Mouse (Mus musculus): ENCODE data around the gene Sash1. TPM values are rescaled to one million over a fixed set of nuclear protein-coding genes. Genes with fewer than 3 reads are reported as not detected.

Sash1 gene
- polyA plus RNA-seq (2015; fragmentation: Nextera tagmentation; extraction: Ambion mirVana) = 1.3 TPM in 2 replicates

- no peaks in the 10 kb centered on the region for H3K9me3 ChIP-seq (ENCODE audit: control insufficient read depth, low read length)
- peak within 1 kb of the TSS; percentile 89 for H3K4me2 ChIP-seq (ENCODE audit: low read length)
- H3K36me3 ChIP-seq (ENCODE audit: control insufficient read depth, insufficient read depth) = no peaks in the 10 kb centered on the region
- ATAC-seq = peak; percentile 94
- peak within 1 kb of the TSS; percentile 69 for H3K4me3 ChIP-seq (replicated peaks; ENCODE audit: low read length)
- 1% methylated on average over 76 of the region's 80 CpGs for WGBS
- H3K9ac ChIP-seq (replicated peaks; ENCODE audit: low read depth, low read length) = peak within 1 kb of the TSS; percentile 58
- H3K27ac ChIP-seq (ENCODE audit: low read length) = peak within 1 kb of the TSS; percentile 81
- peaks cover 8% of the 10 kb centered on the region; the same call in 1 of the 2 replicates for H3K27me3 ChIP-seq (replicated peaks; ENCODE audit: control insufficient read depth, insufficient read depth, low read length)
- H3K4me1 ChIP-seq (replicated peaks; ENCODE audit: control insufficient read depth, insufficient read depth, low read length) = peaks cover 12% of the 10 kb centered on the region
Observed at GRCm38 (mm10) chr10:8885630-8886527, at the start of gene Sash1. TSS of gene Sash1 (minus strand) at chr10:8886070.

GRCm38 (mm10) chr10:8935601-8936000 is 49.7 kb upstream of the Sash1 start:
- Histone ChIP-seq H3K27me3 (replicated peaks; ENCODE audit: control insufficient read depth, insufficient read depth, low read length) (0 out of 2 replicates have a peak, but pooled peaks cover 5% of the 10 kb centered on the region), H3K9ac (replicated peaks; ENCODE audit: low read depth, low read length) (no peak overlapping the region), H3K4me1 (replicated peaks; ENCODE audit: control insufficient read depth, insufficient read depth, low read length) (no peaks in the 10 kb centered on the region), H3K27ac (ENCODE audit: low read length) (no peak overlapping the region), H3K4me3 (replicated peaks; ENCODE audit: low read length) (no peak overlapping the region), H3K9me3 (ENCODE audit: control insufficient read depth, low read length) (no peaks in the 10 kb centered on the region), H3K36me3 (ENCODE audit: control insufficient read depth, insufficient read depth) (no peaks in the 10 kb centered on the region), H3K4me2 (ENCODE audit: low read length) (no peak overlapping the region)
- WGBS = 82% methylated on average over 4 of the region's 4 CpGs
- ATAC-seq = no peak

GRCm38 (mm10) chr10:8933451-8934372 is 47.8 kb upstream of the Sash1 start:
- Histone ChIP-seq H3K36me3 (ENCODE audit: control insufficient read depth, insufficient read depth) (no peaks in the 10 kb centered on the region), H3K27ac (ENCODE audit: low read length) (no peak overlapping the region), H3K4me1 (replicated peaks; ENCODE audit: control insufficient read depth, insufficient read depth, low read length) (peaks cover 7% of the 10 kb centered on the region; the same call in 1 of the 2 replicates), H3K9me3 (ENCODE audit: control insufficient read depth, low read length) (no peaks in the 10 kb centered on the region), H3K9ac (replicated peaks; ENCODE audit: low read depth, low read length) (no peak overlapping the region), H3K4me3 (replicated peaks; ENCODE audit: low read length) (no peak overlapping the region), H3K27me3 (replicated peaks; ENCODE audit: control insufficient read depth, insufficient read depth, low read length) (0 out of 2 replicates have a peak, but pooled peaks cover 5% of the 10 kb centered on the region), H3K4me2 (ENCODE audit: low read length) (no peak overlapping the region)
- WGBS = 87% methylated on average over 10 of the region's 10 CpGs
- no peak for ATAC-seq

- Histone ChIP-seq H3K4me1 (replicated peaks; ENCODE audit: control insufficient read depth, insufficient read depth, low read length) (peaks cover 8% of the 10 kb centered on the region; the same call in 1 of the 2 replicates), H3K9ac (replicated peaks; ENCODE audit: low read depth, low read length) (no peak overlapping the region), H3K27ac (ENCODE audit: low read length) (no peak overlapping the region), H3K27me3 (replicated peaks; ENCODE audit: control insufficient read depth, insufficient read depth, low read length) (peaks cover 5% of the 10 kb centered on the region; the same call in 1 of the 2 replicates), H3K4me3 (replicated peaks; ENCODE audit: low read length) (no peak overlapping the region), H3K9me3 (ENCODE audit: control insufficient read depth, low read length) (no peaks in the 10 kb centered on the region), H3K36me3 (ENCODE audit: control insufficient read depth, insufficient read depth) (no peaks in the 10 kb centered on the region), H3K4me2 (ENCODE audit: low read length) (no peak overlapping the region)
- no peak for ATAC-seq
- 90% methylated on average over 8 of the region's 8 CpGs for WGBS
Observed at GRCm38 (mm10) chr10:8931548-8932240, 45.8 kb upstream of the Sash1 start.

- Histone ChIP-seq H3K27ac (ENCODE audit: low read length) (no peak overlapping the region), H3K4me3 (replicated peaks; ENCODE audit: low read length) (no peak overlapping the region), H3K36me3 (ENCODE audit: control insufficient read depth, insufficient read depth) (no peaks in the 10 kb centered on the region), H3K4me1 (replicated peaks; ENCODE audit: control insufficient read depth, insufficient read depth, low read length) (peaks cover 8% of the 10 kb centered on the region; the same call in 1 of the 2 replicates), H3K9me3 (ENCODE audit: control insufficient read depth, low read length) (no peaks in the 10 kb centered on the region), H3K9ac (replicated peaks; ENCODE audit: low read depth, low read length) (no peak overlapping the region), H3K4me2 (ENCODE audit: low read length) (no peak overlapping the region), H3K27me3 (replicated peaks; ENCODE audit: control insufficient read depth, insufficient read depth, low read length) (peaks cover 5% of the 10 kb centered on the region; the same call in 1 of the 2 replicates)
- no peak for ATAC-seq
Observed at GRCm38 (mm10) chr10:8930672-8931071, 44.8 kb upstream of the Sash1 start.

- Histone ChIP-seq H3K36me3 (ENCODE audit: control insufficient read depth, insufficient read depth) (no peaks in the 10 kb centered on the region), H3K4me3 (replicated peaks; ENCODE audit: low read length) (no peak overlapping the region), H3K9ac (replicated peaks; ENCODE audit: low read depth, low read length) (no peak overlapping the region), H3K9me3 (ENCODE audit: control insufficient read depth, low read length) (no peaks in the 10 kb centered on the region), H3K27me3 (replicated peaks; ENCODE audit: control insufficient read depth, insufficient read depth, low read length) (peaks cover 3% of the 10 kb centered on the region), H3K27ac (ENCODE audit: low read length) (no peak overlapping the region), H3K4me2 (ENCODE audit: low read length) (no peak overlapping the region), H3K4me1 (replicated peaks; ENCODE audit: control insufficient read depth, insufficient read depth, low read length) (peaks cover 8% of the 10 kb centered on the region; the same call in 1 of the 2 replicates)
- WGBS = 23% methylated on average over 10 of the region's 10 CpGs
- peak; percentile 65 for ATAC-seq
Observed at GRCm38 (mm10) chr10:8928775-8929647, 43.1 kb upstream of the Sash1 start.

GRCm38 (mm10) chr10:8928261-8928660 is 42.4 kb upstream of the Sash1 start:
- Histone ChIP-seq H3K27me3 (replicated peaks; ENCODE audit: control insufficient read depth, insufficient read depth, low read length) (peaks cover 3% of the 10 kb centered on the region), H3K4me3 (replicated peaks; ENCODE audit: low read length) (no peak overlapping the region), H3K9me3 (ENCODE audit: control insufficient read depth, low read length) (no peaks in the 10 kb centered on the region), H3K9ac (replicated peaks; ENCODE audit: low read depth, low read length) (no peak overlapping the region), H3K36me3 (ENCODE audit: control insufficient read depth, insufficient read depth) (no peaks in the 10 kb centered on the region), H3K27ac (ENCODE audit: low read length) (no peak overlapping the region), H3K4me1 (replicated peaks; ENCODE audit: control insufficient read depth, insufficient read depth, low read length) (peaks cover 8% of the 10 kb centered on the region; the same call in 1 of the 2 replicates), H3K4me2 (ENCODE audit: low read length) (no peak overlapping the region)
- ATAC-seq = no peak

- no peak for ATAC-seq
- Histone ChIP-seq H3K9me3 (ENCODE audit: control insufficient read depth, low read length) (no peaks in the 10 kb centered on the region), H3K4me1 (replicated peaks; ENCODE audit: control insufficient read depth, insufficient read depth, low read length) (peaks cover 8% of the 10 kb centered on the region; the same call in 1 of the 2 replicates), H3K27ac (ENCODE audit: low read length) (no peak overlapping the region), H3K36me3 (ENCODE audit: control insufficient read depth, insufficient read depth) (no peaks in the 10 kb centered on the region), H3K9ac (replicated peaks; ENCODE audit: low read depth, low read length) (no peak overlapping the region), H3K4me3 (replicated peaks; ENCODE audit: low read length) (no peak overlapping the region), H3K4me2 (ENCODE audit: low read length) (no peak overlapping the region), H3K27me3 (replicated peaks; ENCODE audit: control insufficient read depth, insufficient read depth, low read length) (peaks cover 3% of the 10 kb centered on the region)
- 95% methylated on average over 3 of the region's 3 CpGs for WGBS
Observed at GRCm38 (mm10) chr10:8926906-8927305, 41.0 kb upstream of the Sash1 start.

All from forebrain, embryonic 16.5 days (tissue).